In the genomic region with DNA sequence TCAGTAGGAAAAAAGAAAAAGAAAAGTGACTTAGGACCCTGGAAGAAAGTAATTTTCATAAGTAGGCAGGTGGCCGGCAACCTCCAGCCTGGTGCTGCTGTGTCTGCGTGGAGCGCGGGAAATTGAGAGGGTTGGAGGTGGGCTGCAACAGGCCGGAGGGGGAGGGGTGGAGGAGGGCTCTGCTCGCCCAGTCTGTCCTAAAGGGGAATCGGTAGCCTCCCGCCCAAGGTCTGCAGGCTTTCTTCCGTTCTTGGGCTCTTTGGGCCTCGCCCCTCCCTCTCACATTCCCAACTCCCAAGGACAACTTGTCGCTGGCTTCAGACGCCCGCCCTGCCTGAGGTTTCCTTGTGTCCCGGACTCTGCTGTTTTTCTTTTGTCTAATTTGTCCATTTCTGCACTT, we compare ENCODE assay signal across 14 mouse cellular contexts. TPM values are rescaled to one million over a fixed set of nuclear protein-coding genes. Genes with fewer than 3 reads are reported as not detected.
DNase-seq lines count a peak whose midpoint lies in the region; ATAC-seq and TF ChIP-seq lines count a peak whose summit lies in the region.
"Had no signal": no experiment of that assay in that cellular context is flagged by ENCODE, and none has a peak within 500 bp of the region (broad histone marks: within the 10 kb centered on the region; RNA-seq: fewer than 3 reads in every experiment).

No protein-coding gene starts in this region.

- peaks cover 77% of the 10 kb centered on the region for H3K27me3 ChIP-seq in hindbrain, embryonic 11.5 days (ENCODE audit: control insufficient read depth, insufficient read depth, low read length)
- peaks cover 100% of the 10 kb centered on the region for H3K27me3 ChIP-seq in hindbrain, embryonic 10.5 days (ENCODE audit: insufficient read depth, poor library complexity, severe bottlenecking)
- no peaks in the 10 kb centered on the region for H3K27me3 ChIP-seq in kidney, postnatal 0 days (ENCODE audit: insufficient read depth, low read length)
- no peaks in the 10 kb centered on the region for H3K27me3 ChIP-seq in neural tube, embryonic 14.5 days (ENCODE audit: control insufficient read depth, insufficient read depth, low read length)

- no peaks in the 10 kb centered on the region for H3K36me3 ChIP-seq in hindbrain, embryonic 11.5 days (ENCODE audit: control insufficient read depth, insufficient read depth, low read length)
- H3K36me3 ChIP-seq in hindbrain, embryonic 10.5 days = no peaks in the 10 kb centered on the region
- no peaks in the 10 kb centered on the region for H3K36me3 ChIP-seq in kidney, postnatal 0 days (ENCODE audit: insufficient read depth, low read length)
- no peaks in the 10 kb centered on the region for H3K36me3 ChIP-seq in neural tube, embryonic 14.5 days (ENCODE audit: control insufficient read depth, insufficient read depth, low read length)
- H3K36me3 ChIP-seq: forebrain, embryonic 12.5 days; heart, embryonic 15.5 days had no signal

- no peaks in the 10 kb centered on the region for H3K9me3 ChIP-seq in hindbrain, embryonic 11.5 days (ENCODE audit: control insufficient read depth, low read length)
- no peaks in the 10 kb centered on the region for H3K9me3 ChIP-seq in hindbrain, embryonic 10.5 days
- H3K9me3 ChIP-seq in kidney, postnatal 0 days (replicated peaks; ENCODE audit: low read length) = no peaks in the 10 kb centered on the region
- no peaks in the 10 kb centered on the region for H3K9me3 ChIP-seq in neural tube, embryonic 14.5 days (ENCODE audit: control insufficient read depth, low read length)
- H3K9me3 ChIP-seq: forebrain, embryonic 12.5 days; heart, embryonic 15.5 days had no signal

- 2% methylated on average over 13 of the region's 14 CpGs for WGBS in hindbrain, embryonic 11.5 days
- WGBS in hindbrain, embryonic 10.5 days = under 1% methylated on average over 14 of the region's 14 CpGs
- 3% methylated on average over 14 of the region's 14 CpGs for WGBS in kidney, postnatal 0 days
- WGBS in neural tube, embryonic 14.5 days = 0% methylated on average over 14 of the region's 14 CpGs

- DNase-seq in hindbrain, embryonic 11.5 days (ENCODE audit: low spot score) = peak; percentile 26
- no peak for DNase-seq in hindbrain, embryonic 10.5 days (ENCODE audit: low spot score)
- peak; percentile 74 for DNase-seq in embryo, embryonic 11 days
- peak; percentile 93 for DNase-seq in kidney, postnatal 0 days (ENCODE audit: low spot score)
- no peak for DNase-seq in cerebellum, adult 9-10 months
- no peak for DNase-seq in layer of hippocampus, adult 9-11 months
- DNase-seq: cerebellum, postnatal 10 days; lung, adult 18-20 months had no signal

- no peaks in the 10 kb centered on the region for H3K4me1 ChIP-seq in hindbrain, embryonic 11.5 days (replicated peaks; ENCODE audit: control insufficient read depth, insufficient read depth, low read length)
- no peaks in the 10 kb centered on the region for H3K4me1 ChIP-seq in hindbrain, embryonic 10.5 days (replicated peaks)
- peaks cover 19% of the 10 kb centered on the region for H3K4me1 ChIP-seq in kidney, postnatal 0 days (replicated peaks; ENCODE audit: insufficient read depth, low read length)
- peaks cover 16% of the 10 kb centered on the region for H3K4me1 ChIP-seq in neural tube, embryonic 14.5 days (ENCODE audit: control insufficient read depth, insufficient read depth, low read length)
- H3K4me1 ChIP-seq: forebrain, embryonic 12.5 days had no signal

- TF ChIP-seq CTCF in kidney, postnatal 0 days (IDR thresholded peaks at IDR 0.05; ENCODE audit: low read depth) = no peak

- no peak overlapping the region for H3K9ac ChIP-seq in hindbrain, embryonic 11.5 days (ENCODE audit: low read depth, low read length)
- H3K9ac ChIP-seq in kidney, postnatal 0 days (ENCODE audit: low read depth, low read length) = peak overlapping the region; percentile 91
- peak overlapping the region; percentile 75; the same call in 1 of the 2 replicates for H3K9ac ChIP-seq in neural tube, embryonic 14.5 days (replicated peaks; ENCODE audit: low read depth, low read length)
- H3K9ac ChIP-seq: forebrain, embryonic 12.5 days; heart, embryonic 15.5 days had no signal

- H3K4me3 ChIP-seq in hindbrain, embryonic 11.5 days (ENCODE audit: low read depth, low read length) = no peak overlapping the region
- no peak overlapping the region for H3K4me3 ChIP-seq in hindbrain, embryonic 10.5 days
- peak overlapping the region; percentile 77 for H3K4me3 ChIP-seq in kidney, postnatal 0 days (replicated peaks; ENCODE audit: low read depth, low read length)
- H3K4me3 ChIP-seq in neural tube, embryonic 14.5 days (ENCODE audit: low read depth, low read length) = peak overlapping the region; percentile 45
- H3K4me3 ChIP-seq: forebrain, embryonic 12.5 days; myocyte had no signal

- H3K27ac ChIP-seq in hindbrain, embryonic 11.5 days (ENCODE audit: low read depth, low read length) = no peak overlapping the region
- no peak overlapping the region for H3K27ac ChIP-seq in hindbrain, embryonic 10.5 days
- H3K27ac ChIP-seq in kidney, postnatal 0 days = peak overlapping the region; percentile 92
- H3K27ac ChIP-seq in neural tube, embryonic 14.5 days (ENCODE audit: low read depth, low read length) = no peak overlapping the region
- H3K27ac ChIP-seq: forebrain, embryonic 12.5 days; heart, embryonic 15.5 days had no signal

- H3K4me2 ChIP-seq in hindbrain, embryonic 11.5 days (replicated peaks; ENCODE audit: low read depth, low read length) = no peak overlapping the region
- H3K4me2 ChIP-seq in kidney, postnatal 0 days (ENCODE audit: low read length) = peak overlapping the region; percentile 65
- H3K4me2 ChIP-seq in neural tube, embryonic 14.5 days (ENCODE audit: low read depth, low read length) = peak overlapping the region; percentile 56
- H3K4me2 ChIP-seq: forebrain, embryonic 12.5 days had no signal

- no peak for ATAC-seq in hindbrain, embryonic 11.5 days (ENCODE audit: low FRiP score)
- peak; percentile 71 for ATAC-seq in kidney, postnatal 0 days (replicated peaks; ENCODE audit: low FRiP score, low read depth)
- ATAC-seq in neural tube, embryonic 14.5 days (ENCODE audit: low read depth) = peak; percentile 48
- no peak for ATAC-seq in erythroblast, adult 5-6 weeks (replicated peaks; ENCODE audit: low FRiP score, poor library complexity, severe bottlenecking)

RNA-seq across cellular contexts. Expression of a gene that starts 20.4 kb away (rescaled TPM):
- polyA plus RNA-seq in hindbrain, embryonic 11.5 days (2014; fragmentation: Nextera tagmentation; extraction: Ambion mirVana) = 0.80 and 3.2 TPM in 2 replicates
- polyA plus RNA-seq in hindbrain, embryonic 10.5 days (2016; fragmentation: Nextera tagmentation; extraction: Ambion mirVana) = not detected in 2 replicates
- 22.6 and 23.1 TPM in 2 replicates for polyA plus RNA-seq in kidney, postnatal 0 days (2015; fragmentation: Nextera tagmentation; extraction: Ambion mirVana)
- polyA plus RNA-seq in neural tube, embryonic 14.5 days (2014; fragmentation: Nextera tagmentation; extraction: Ambion mirVana) = 106 and 114 TPM in 2 replicates
- not detected in 2 replicates for total RNA-seq in erythroblast, adult 5-6 weeks (2015; ENCODE audit: low replicate concordance)
- 0.56 TPM in 1 of 2 replicates, not detected in the other for total RNA-seq in erythroblast, adult 5-6 weeks (2017; ENCODE audit: low replicate concordance)
- polyA plus RNA-seq: C2C12; forebrain, embryonic 12.5 days had no signal

RNA-seq across cellular contexts. Expression of a gene that starts 30.8 kb away (rescaled TPM):
- 3.1 and 7.0 TPM in 2 replicates for polyA plus RNA-seq in hindbrain, embryonic 11.5 days (2014; fragmentation: Nextera tagmentation; extraction: Ambion mirVana)
- polyA plus RNA-seq in hindbrain, embryonic 10.5 days (2016; fragmentation: Nextera tagmentation; extraction: Ambion mirVana) = 0.08 TPM in 1 of 2 replicates, not detected in the other
- 8.7 and 12.2 TPM in 2 replicates for polyA plus RNA-seq in kidney, postnatal 0 days (2015; fragmentation: Nextera tagmentation; extraction: Ambion mirVana)
- polyA plus RNA-seq in neural tube, embryonic 14.5 days (2014; fragmentation: Nextera tagmentation; extraction: Ambion mirVana) = 78.6 and 120 TPM in 2 replicates
- not detected in 2 replicates for total RNA-seq in erythroblast, adult 5-6 weeks (2015; ENCODE audit: low replicate concordance)
- total RNA-seq in erythroblast, adult 5-6 weeks (2017; ENCODE audit: low replicate concordance) = not detected in 2 replicates
- polyA plus RNA-seq: forebrain, embryonic 12.5 days; heart, embryonic 15.5 days had no signal

RNA-seq across cellular contexts. Expression of a gene that starts 35.5 kb away (rescaled TPM):
- polyA plus RNA-seq in hindbrain, embryonic 11.5 days (2014; fragmentation: Nextera tagmentation; extraction: Ambion mirVana) = 4.0 and 11.2 TPM in 2 replicates
- not detected in 2 replicates for polyA plus RNA-seq in hindbrain, embryonic 10.5 days (2016; fragmentation: Nextera tagmentation; extraction: Ambion mirVana)
- 56.1 and 58.9 TPM in 2 replicates for polyA plus RNA-seq in kidney, postnatal 0 days (2015; fragmentation: Nextera tagmentation; extraction: Ambion mirVana)
- polyA plus RNA-seq in neural tube, embryonic 14.5 days (2014; fragmentation: Nextera tagmentation; extraction: Ambion mirVana) = 120 and 133 TPM in 2 replicates
- total RNA-seq in erythroblast, adult 5-6 weeks (2015; ENCODE audit: low replicate concordance) = not detected in 2 replicates
- not detected in 2 replicates for total RNA-seq in erythroblast, adult 5-6 weeks (2017; ENCODE audit: low replicate concordance)
- polyA plus RNA-seq: forebrain, embryonic 12.5 days had no signal

RNA-seq across cellular contexts. Expression of a gene that starts 41.4 kb away (rescaled TPM):
- polyA plus RNA-seq in hindbrain, embryonic 11.5 days (2014; fragmentation: Nextera tagmentation; extraction: Ambion mirVana) = 15.9 and 38.5 TPM in 2 replicates
- polyA plus RNA-seq in hindbrain, embryonic 10.5 days (2016; fragmentation: Nextera tagmentation; extraction: Ambion mirVana) = 0.31 TPM in 1 of 2 replicates, not detected in the other
- polyA plus RNA-seq in kidney, postnatal 0 days (2015; fragmentation: Nextera tagmentation; extraction: Ambion mirVana) = 45.0 and 47.8 TPM in 2 replicates
- 138 and 141 TPM in 2 replicates for polyA plus RNA-seq in neural tube, embryonic 14.5 days (2014; fragmentation: Nextera tagmentation; extraction: Ambion mirVana)
- not detected in 2 replicates for total RNA-seq in erythroblast, adult 5-6 weeks (2015; ENCODE audit: low replicate concordance)
- not detected in 2 replicates for total RNA-seq in erythroblast, adult 5-6 weeks (2017; ENCODE audit: low replicate concordance)
- polyA plus RNA-seq: forebrain, embryonic 12.5 days; myocyte had no signal

RNA-seq across cellular contexts. Expression of a gene that starts 52.2 kb away (rescaled TPM):
- 33.1 and 42.5 TPM in 2 replicates for polyA plus RNA-seq in hindbrain, embryonic 11.5 days (2014; fragmentation: Nextera tagmentation; extraction: Ambion mirVana)
- polyA plus RNA-seq in hindbrain, embryonic 10.5 days (2016; fragmentation: Nextera tagmentation; extraction: Ambion mirVana) = 0.14 and 6.3 TPM in 2 replicates
- 10.2 and 12.9 TPM in 2 replicates for polyA plus RNA-seq in kidney, postnatal 0 days (2015; fragmentation: Nextera tagmentation; extraction: Ambion mirVana)
- polyA plus RNA-seq in neural tube, embryonic 14.5 days (2014; fragmentation: Nextera tagmentation; extraction: Ambion mirVana) = 49.1 and 52.4 TPM in 2 replicates
- not detected in 2 replicates for total RNA-seq in erythroblast, adult 5-6 weeks (2015; ENCODE audit: low replicate concordance)
- total RNA-seq in erythroblast, adult 5-6 weeks (2017; ENCODE audit: low replicate concordance) = not detected in 2 replicates
- polyA plus RNA-seq: C2C12; forebrain, embryonic 12.5 days; myocyte had no signal

Comparison
In these comparisons a context has a peak if more than half of its experiments do, and no peak if none do; other contexts are left out.
1. DNase-seq: peak in hindbrain, embryonic 11.5 days (single experiment), embryo, embryonic 11 days (single experiment) and kidney, postnatal 0 days (single experiment); none in hindbrain, embryonic 10.5 days (single experiment), cerebellum, adult 9-10 months (single experiment) and layer of hippocampus, adult 9-11 months (single experiment).
2. ATAC-seq: peak in kidney, postnatal 0 days (single experiment) and neural tube, embryonic 14.5 days (single experiment); none in hindbrain, embryonic 11.5 days (single experiment) and erythroblast, adult 5-6 weeks (single experiment).
3. H3K4me3 ChIP-seq: peak in kidney, postnatal 0 days (single experiment) and neural tube, embryonic 14.5 days (single experiment); none in hindbrain, embryonic 11.5 days (single experiment) and hindbrain, embryonic 10.5 days (single experiment).